Mouse (Mus musculus) lung, postnatal 0 days (tissue): ENCODE measurements around the gene Eefsec.

Experiments
- CTCF ChIP-seq: IDR thresholded peaks from 2 replicates; pipeline ENCODE4 v1.5.1; 2016; ENCODE audit warnings: antibody characterized with exemption, mild to moderate bottlenecking
- EP300 ChIP-seq: IDR thresholded peaks from 2 replicates; pipeline ENCODE4 v1.6.1; 2016; ENCODE audit warnings: antibody characterized with exemption, mild to moderate bottlenecking, control low read depth

DNA sequence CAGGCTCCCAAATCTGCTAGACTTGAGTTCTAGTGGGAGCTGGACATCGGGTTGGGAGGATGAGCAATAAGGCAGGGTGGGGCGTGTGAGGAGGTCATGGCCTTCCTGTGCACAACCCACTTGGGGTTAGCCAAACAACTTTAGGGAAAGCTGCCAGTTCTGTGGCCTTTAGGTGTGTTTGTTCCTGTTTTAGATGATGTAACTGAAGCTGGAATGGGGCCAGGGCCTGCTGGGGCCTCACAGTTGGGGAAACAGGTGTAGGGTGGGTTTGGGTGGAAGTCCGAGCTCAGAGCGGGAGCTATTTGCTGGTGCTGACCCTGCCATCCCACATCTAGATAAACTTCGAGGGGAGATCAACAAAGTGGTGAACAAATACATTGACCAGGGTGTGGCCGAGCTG is 39.0 kb upstream of the Eefsec start:
- TF ChIP-seq CTCF = no peak
- peak; percentile 75 for TF ChIP-seq EP300
